Mouse (Mus musculus) neutrophil, adult 5-6 weeks (primary cell): ENCODE results near the gene Gdf1. TPM values are rescaled to one million over a fixed set of nuclear protein-coding genes. Genes with fewer than 3 reads are reported as not detected.

Source experiments
- ATAC-seq: fragments of 151-379, 151-347 bp; 2 replicates; pipeline ENCODE4 v1.8.0; 2017; ENCODE audit warnings: mild to moderate bottlenecking, moderate TSS enrichment; ENCODE audit not compliant: insufficient number of reproducible peaks, poor library complexity, low FRiP score, severe bottlenecking; ENCODE audit errors: extremely low read depth
- total RNA-seq: library from RNA; stranded (forward); fragments of 200-1000 nt; gene quantifications from 2 replicates; pipeline ENCODE4 v1.2.3, GENCODE M21; 2017

Gene Gdf1
- not detected in 2 replicates for total RNA-seq

GRCm38 (mm10) chr8:70329124-70329834 is at the start of gene Gdf1:
Gene Gdf1, plus strand, starts transcription at chr8:70329817.
- no peak for ATAC-seq

GRCm38 (mm10) chr8:70281001-70281400 is 48.6 kb upstream of the Gdf1 start:
- ATAC-seq: no peak

- peak; percentile 93 for ATAC-seq
Measured at GRCm38 (mm10) chr8:70282603-70283135, 46.9 kb upstream of the Gdf1 start, which contains the start of gene Homer3. Gene Homer3, plus strand, starts transcription at chr8:70282827.

GRCm38 (mm10) chr8:70283136-70284077 is 46.2 kb upstream of the Gdf1 start:
- ATAC-seq: no peak

- no peak for ATAC-seq
Measured at GRCm38 (mm10) chr8:70284421-70284820, 45.2 kb upstream of the Gdf1 start.

- ATAC-seq: no peak
Measured at GRCm38 (mm10) chr8:70285304-70285703, 44.3 kb upstream of the Gdf1 start.

GRCm38 (mm10) chr8:70286737-70287136 is 42.9 kb upstream of the Gdf1 start:
- no peak for ATAC-seq

GRCm38 (mm10) chr8:70293988-70294405 is 35.6 kb upstream of the Gdf1 start:
- no peak for ATAC-seq

- ATAC-seq: no peak
Measured at GRCm38 (mm10) chr8:70300881-70301280, 28.7 kb upstream of the Gdf1 start.

GRCm38 (mm10) chr8:70302358-70302890 is 27.2 kb upstream of the Gdf1 start, which contains the start of the genes Ddx49 and Cope:
Gene Ddx49, minus strand, starts transcription at chr8:70302489.
Gene Cope, plus strand, starts transcription at chr8:70302518.
- peak; percentile 83 for ATAC-seq

GRCm38 (mm10) chr8:70302901-70303300 is 26.7 kb upstream of the Gdf1 start:
- ATAC-seq: no peak

GRCm38 (mm10) chr8:70309311-70309710 is 20.3 kb upstream of the Gdf1 start:
- no peak for ATAC-seq

- no peak for ATAC-seq
Measured at GRCm38 (mm10) chr8:70313399-70313798, 16.2 kb upstream of the Gdf1 start.

- ATAC-seq: no peak
Measured at GRCm38 (mm10) chr8:70315624-70316510, 13.8 kb upstream of the Gdf1 start, which contains the start of gene Cers1. Gene Cers1, plus strand, starts transcription at chr8:70315775.

- ATAC-seq: no peak
Measured at GRCm38 (mm10) chr8:70316511-70317504, 12.8 kb upstream of the Gdf1 start.

GRCm38 (mm10) chr8:70317872-70318271 is 11.7 kb upstream of the Gdf1 start:
- no peak for ATAC-seq

GRCm38 (mm10) chr8:70323716-70324115 is 5.9 kb upstream of the Gdf1 start:
- no peak for ATAC-seq
